Mouse (Mus musculus) left cerebral cortex, adult 9 months (tissue): ENCODE measurements at regions not wholly inside any gene's neighbourhood (a gene's known extent, or its start where the extent isn't known, plus 50 kb on each side); places are given as distances from the start of the nearest gene placed in this dataset.
A peak's percentile ranks its signal among the peaks of the same experiment; 100 is the strongest.

Experiments
- DNase-seq, 2 experiments: peaks; one replicate each; pipeline ENCODE4 v3.0.0; 2022; ENCODE audit warnings: low spot score in 2 of 2

DNA sequence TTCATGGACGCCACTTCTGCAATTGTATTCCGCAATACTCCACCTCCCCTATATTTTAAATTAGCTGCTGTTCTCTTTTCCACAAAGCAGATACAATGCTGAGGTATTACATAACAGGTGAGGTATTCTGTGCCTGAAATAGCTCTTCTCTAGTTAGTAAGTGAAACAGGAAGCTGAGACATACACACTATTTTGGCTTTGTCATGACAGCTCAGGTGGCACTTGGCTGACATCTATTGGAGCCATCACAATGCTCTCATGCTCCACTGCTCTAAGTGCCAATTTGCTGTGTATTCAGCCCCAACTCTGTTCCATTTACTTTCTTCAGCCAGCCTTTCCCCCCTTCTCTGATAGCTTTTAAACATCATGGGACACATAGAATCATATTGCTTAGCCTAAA is 743.7 kb upstream of the Car10 start:
- DNase-seq: peak; percentile 3 to 38

DNA sequence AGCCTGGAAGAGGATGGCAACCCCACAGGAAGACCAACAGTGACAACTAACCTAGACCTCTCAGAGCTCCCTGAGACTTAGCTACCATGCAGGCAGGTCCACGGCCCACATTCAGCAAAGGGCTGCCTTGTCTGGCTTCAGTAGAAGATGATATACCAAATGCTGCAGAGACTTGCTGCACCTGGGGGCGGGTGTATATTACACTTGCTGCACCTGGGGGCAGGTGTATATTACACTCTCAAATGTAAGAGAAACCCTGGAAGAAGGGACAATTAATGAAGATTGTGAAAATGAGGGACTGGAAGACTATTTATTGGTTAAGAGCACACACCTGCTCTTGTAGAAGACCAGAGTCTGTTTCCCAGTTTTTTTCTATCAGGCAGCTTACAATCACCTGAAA is 759.2 kb upstream of the Kif2b start:
- DNase-seq: no peak

DNA sequence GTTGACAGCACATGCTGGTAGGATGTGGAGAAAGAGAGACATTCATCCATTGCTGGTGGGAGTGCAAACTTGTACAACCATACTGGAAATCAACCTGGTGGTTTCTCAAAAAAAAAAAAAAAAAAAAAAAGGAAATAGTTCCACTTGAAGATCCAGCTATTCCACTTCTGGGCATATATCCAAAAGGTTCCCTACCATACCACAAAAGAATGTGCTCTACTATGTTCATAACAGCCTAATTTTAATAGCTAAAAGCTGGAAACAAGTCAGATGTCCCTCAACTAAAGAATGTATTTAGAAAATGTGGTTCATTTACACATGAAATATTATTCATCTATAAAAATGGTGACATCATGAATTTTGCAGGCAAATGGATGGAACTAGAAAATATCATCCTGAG is 757.9 kb upstream of the Kif2b start:
- no peak for DNase-seq

DNA sequence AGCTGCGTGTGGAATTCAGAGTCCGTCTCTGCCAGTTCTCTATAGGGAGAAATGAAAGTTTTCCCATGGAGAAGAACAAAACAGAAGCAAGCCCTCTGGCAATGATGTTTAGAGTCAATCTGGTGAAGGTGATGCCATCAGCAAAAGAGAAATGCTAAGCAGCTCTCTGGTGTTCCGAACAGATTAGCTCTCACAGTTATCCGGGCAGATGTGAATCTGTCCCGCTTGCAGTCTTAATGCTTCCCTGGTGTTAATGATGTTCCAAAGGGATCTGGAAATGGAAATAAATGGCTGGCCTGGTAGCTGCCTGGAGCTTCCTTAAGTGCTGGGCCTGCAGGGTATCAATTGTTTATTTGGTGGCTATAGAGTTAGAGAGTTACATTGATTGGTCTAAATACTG is 725.7 kb upstream of the Kif2b start:
- DNase-seq: no peak
